ENCODE assay signal across 9 mouse cellular contexts in genomic region chr5:10648075-10648474, GRCm38 (mm10).
A peak's percentile ranks its signal among the peaks of the same experiment; 100 is the strongest.
DNase-seq lines count a peak whose midpoint lies in the region; ATAC-seq lines count a peak whose summit lies in the region.
"Had no signal": no experiment of that assay in that cellular context is flagged by ENCODE, and none has a peak within 500 bp of the region (broad histone marks: within the 10 kb centered on the region; RNA-seq: fewer than 3 reads in every experiment).

No protein-coding gene starts in this region.

- H3K36me3 ChIP-seq in forebrain, embryonic 14.5 days (ENCODE audit: control insufficient read depth, insufficient read depth, low read length): no peaks in the 10 kb centered on the region
- no peaks in the 10 kb centered on the region for H3K36me3 ChIP-seq in forebrain, embryonic 12.5 days (replicated peaks)
- no peaks in the 10 kb centered on the region for H3K36me3 ChIP-seq in midbrain, embryonic 11.5 days (ENCODE audit: control insufficient read depth, insufficient read depth, low read length)
- H3K36me3 ChIP-seq in midbrain, embryonic 10.5 days: no peaks in the 10 kb centered on the region

- H3K27me3 ChIP-seq in forebrain, embryonic 14.5 days (replicated peaks; ENCODE audit: control insufficient read depth, insufficient read depth, low read length): no peaks in the 10 kb centered on the region
- H3K27me3 ChIP-seq in forebrain, embryonic 12.5 days: no peaks in the 10 kb centered on the region
- no peaks in the 10 kb centered on the region for H3K27me3 ChIP-seq in midbrain, embryonic 11.5 days (ENCODE audit: control insufficient read depth, insufficient read depth, low read length)
- no peaks in the 10 kb centered on the region for H3K27me3 ChIP-seq in midbrain, embryonic 10.5 days (ENCODE audit: low read depth, poor library complexity, severe bottlenecking)

- 39% methylated on average over 4 of the region's 4 CpGs for WGBS in forebrain, embryonic 14.5 days
- 39% methylated on average over 4 of the region's 4 CpGs for WGBS in forebrain, embryonic 12.5 days
- 39% methylated on average over 4 of the region's 4 CpGs for WGBS in midbrain, embryonic 11.5 days
- 36% methylated on average over 4 of the region's 4 CpGs for WGBS in midbrain, embryonic 10.5 days

- H3K9ac ChIP-seq in forebrain, embryonic 14.5 days (ENCODE audit: low read length): no peak overlapping the region
- no peak overlapping the region for H3K9ac ChIP-seq in forebrain, embryonic 12.5 days
- H3K9ac ChIP-seq in midbrain, embryonic 11.5 days (ENCODE audit: low read length): no peak overlapping the region

- no peaks in the 10 kb centered on the region for H3K4me1 ChIP-seq in forebrain, embryonic 14.5 days (ENCODE audit: control insufficient read depth, insufficient read depth, low read length)
- H3K4me1 ChIP-seq in forebrain, embryonic 12.5 days: no peaks in the 10 kb centered on the region
- H3K4me1 ChIP-seq in midbrain, embryonic 11.5 days (ENCODE audit: control insufficient read depth, insufficient read depth, low read length): no peaks in the 10 kb centered on the region
- H3K4me1 ChIP-seq in midbrain, embryonic 10.5 days: no peaks in the 10 kb centered on the region

- H3K9me3 ChIP-seq in forebrain, embryonic 14.5 days (replicated peaks; ENCODE audit: control insufficient read depth, low read length): no peaks in the 10 kb centered on the region
- H3K9me3 ChIP-seq in forebrain, embryonic 12.5 days: no peaks in the 10 kb centered on the region
- no peaks in the 10 kb centered on the region for H3K9me3 ChIP-seq in midbrain, embryonic 11.5 days (ENCODE audit: control insufficient read depth, low read length)
- H3K9me3 ChIP-seq in midbrain, embryonic 10.5 days (replicated peaks): no peaks in the 10 kb centered on the region

- no peak overlapping the region for H3K4me3 ChIP-seq in forebrain, embryonic 14.5 days (ENCODE audit: low read depth, low read length)
- H3K4me3 ChIP-seq in forebrain, embryonic 12.5 days (replicated peaks): no peak overlapping the region
- no peak overlapping the region for H3K4me3 ChIP-seq in midbrain, embryonic 11.5 days (ENCODE audit: low read depth, low read length)
- H3K4me3 ChIP-seq in midbrain, embryonic 10.5 days: no peak overlapping the region

- ATAC-seq in forebrain, embryonic 14.5 days: no peak; the same call in 1 of the 2 replicates
- ATAC-seq in forebrain, embryonic 12.5 days (ENCODE audit: low FRiP score): no peak
- peak; percentile 40; the same call in 1 of the 2 replicates for ATAC-seq in midbrain, embryonic 11.5 days (ENCODE audit: low FRiP score)

- DNase-seq in forebrain, embryonic 14.5 days (ENCODE audit: low spot score): peak; percentile 63
- DNase-seq in midbrain, embryonic 11.5 days (ENCODE audit: low spot score, missing footprints): no peak
- no peak for DNase-seq in midbrain, embryonic 10.5 days (ENCODE audit: low spot score)
- peak; percentile 1 for DNase-seq in c-Kit-positive CD71-positive TER-119-positive erythroid progenitor cells, embryonic 14.5 days (ENCODE audit: low spot score)
- DNase-seq in telencephalon, adult 2 months (ENCODE audit: low read depth, low spot score): peak; percentile 29
- DNase-seq in layer of hippocampus, postnatal 36 days: no peak
- DNase-seq in thymus, adult 18-20 months: no peak
- DNase-seq: cerebellum, adult 8-10 months had no signal

- no peak overlapping the region for H3K4me2 ChIP-seq in forebrain, embryonic 14.5 days (ENCODE audit: low read length)
- H3K4me2 ChIP-seq in forebrain, embryonic 12.5 days: no peak overlapping the region
- H3K4me2 ChIP-seq in midbrain, embryonic 11.5 days: no peak overlapping the region

- no peak overlapping the region for H3K27ac ChIP-seq in forebrain, embryonic 14.5 days (ENCODE audit: low read depth, low read length)
- no peak overlapping the region for H3K27ac ChIP-seq in forebrain, embryonic 12.5 days
- no peak overlapping the region for H3K27ac ChIP-seq in midbrain, embryonic 11.5 days (ENCODE audit: low read depth, low read length)
- no peak overlapping the region for H3K27ac ChIP-seq in midbrain, embryonic 10.5 days (replicated peaks)

Comparison
In these comparisons a context has a peak if more than half of its experiments do, and no peak if none do; other contexts are left out.
1. DNase-seq: peak in forebrain, embryonic 14.5 days (single experiment), c-Kit-positive CD71-positive TER-119-positive erythroid progenitor cells, embryonic 14.5 days (single experiment) and telencephalon, adult 2 months (single experiment); none in midbrain, embryonic 11.5 days (single experiment), midbrain, embryonic 10.5 days (single experiment), layer of hippocampus, postnatal 36 days (0 of 2) and thymus, adult 18-20 months (0 of 2).